Mouse (Mus musculus) ZHBTc4 (cell line): ENCODE measurements around the gene Usp32.

Experiments
- DNase-seq: peaks from one replicate; pipeline ENCODE4 v3.0.0-alpha.2; 2011; ENCODE audit warnings: low read depth, low spot score

Gene Usp32

DNA sequence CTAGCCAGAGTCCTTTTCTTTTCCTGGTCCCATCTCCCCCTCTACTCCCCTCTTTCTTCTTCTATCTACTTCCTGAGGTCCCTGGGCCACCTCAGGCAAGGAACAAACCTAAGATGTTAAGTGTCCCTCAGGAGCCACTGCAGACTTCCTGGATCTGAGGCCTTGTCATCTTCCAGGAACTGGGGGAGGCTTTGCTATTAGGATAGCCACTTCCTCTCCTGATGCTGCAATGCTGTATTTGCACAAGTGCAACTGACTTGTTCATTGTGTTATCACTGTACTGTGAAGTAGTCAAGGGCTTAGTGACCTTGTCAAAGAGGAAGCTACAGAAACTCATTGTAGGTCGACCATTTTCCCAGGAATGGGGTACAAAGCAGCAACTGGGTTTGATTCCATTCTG lies 160.6 kb downstream of the Usp32 start:
- DNase-seq = no peak

- DNase-seq = peak; percentile 67
Measured at GRCm38 (mm10) chr11:84978113-84978512, 161.8 kb downstream of the Usp32 start.

- DNase-seq = no peak
Measured at GRCm38 (mm10) chr11:84977385-84977952, 162.5 kb downstream of the Usp32 start.

DNA sequence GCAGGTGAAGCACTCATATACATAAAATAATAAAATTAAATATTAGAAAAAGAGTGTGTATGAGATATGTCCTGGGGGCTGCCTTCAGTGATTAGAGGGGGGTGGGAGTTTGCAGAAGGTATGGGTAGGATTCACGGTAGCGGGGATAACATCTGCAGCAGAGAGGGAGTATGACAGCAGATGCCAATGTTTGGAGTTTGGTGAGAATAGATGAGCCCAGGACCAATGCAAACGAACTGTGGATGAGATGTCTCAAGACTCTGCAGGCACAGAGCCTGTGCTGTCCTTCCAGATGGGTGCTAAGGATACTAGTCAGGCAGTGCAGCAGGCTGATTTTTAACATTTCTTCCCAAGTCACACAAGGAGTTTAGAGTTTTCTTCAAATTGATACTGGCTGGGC lies 163.3 kb downstream of the Usp32 start:
- DNase-seq = no peak

- DNase-seq = no peak
Measured at GRCm38 (mm10) chr11:84974582-84974981, 165.4 kb downstream of the Usp32 start.

DNA sequence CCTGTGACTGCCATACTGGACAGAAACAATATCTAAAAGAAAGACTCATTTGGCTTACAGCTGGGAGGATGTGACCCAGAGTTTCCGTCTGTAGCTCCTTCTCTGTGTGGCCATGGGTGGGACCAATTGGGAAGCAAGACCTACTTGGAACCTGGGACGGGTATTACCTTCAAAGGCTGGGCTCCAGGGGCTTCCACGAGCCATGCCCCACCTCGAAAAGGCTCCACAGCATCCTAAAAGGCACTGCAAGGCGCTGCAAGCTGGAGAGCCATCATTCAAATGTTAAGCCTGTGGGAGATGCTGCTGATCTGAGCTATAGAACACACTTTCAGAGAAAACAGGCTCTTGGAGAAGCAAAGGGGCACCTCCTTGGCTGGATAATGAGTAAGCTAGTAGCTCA lies 166.3 kb downstream of the Usp32 start:
- no peak for DNase-seq

- no peak for DNase-seq
Measured at GRCm38 (mm10) chr11:84972067-84972466, 167.9 kb downstream of the Usp32 start.

GRCm38 (mm10) chr11:84968775-84969174 lies 171.2 kb downstream of the Usp32 start:
- no peak for DNase-seq

GRCm38 (mm10) chr11:84968309-84968708 lies 171.7 kb downstream of the Usp32 start:
- DNase-seq = no peak

DNA sequence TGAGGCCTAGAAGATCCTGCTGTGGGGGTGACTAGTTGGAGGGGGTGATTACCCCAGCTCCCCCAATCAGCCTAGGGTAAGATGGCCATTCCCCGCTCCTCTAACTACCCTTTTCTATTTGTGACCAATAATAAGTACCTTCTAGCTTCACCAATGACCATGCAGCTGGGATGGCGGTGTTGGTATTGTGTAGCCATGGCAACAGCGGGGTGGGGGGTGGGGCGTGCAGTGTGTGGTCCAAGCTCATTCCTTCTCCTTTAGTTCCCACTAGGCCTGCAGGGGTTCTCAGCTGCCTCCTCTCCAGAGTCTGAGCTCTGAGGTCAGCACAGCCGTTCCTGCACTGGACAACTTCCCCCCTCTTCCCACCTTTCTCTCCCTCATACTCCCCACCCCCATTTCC lies 172.8 kb downstream of the Usp32 start:
- no peak for DNase-seq

- DNase-seq = no peak
Measured at GRCm38 (mm10) chr11:84966696-84967095, 173.3 kb downstream of the Usp32 start.

DNA sequence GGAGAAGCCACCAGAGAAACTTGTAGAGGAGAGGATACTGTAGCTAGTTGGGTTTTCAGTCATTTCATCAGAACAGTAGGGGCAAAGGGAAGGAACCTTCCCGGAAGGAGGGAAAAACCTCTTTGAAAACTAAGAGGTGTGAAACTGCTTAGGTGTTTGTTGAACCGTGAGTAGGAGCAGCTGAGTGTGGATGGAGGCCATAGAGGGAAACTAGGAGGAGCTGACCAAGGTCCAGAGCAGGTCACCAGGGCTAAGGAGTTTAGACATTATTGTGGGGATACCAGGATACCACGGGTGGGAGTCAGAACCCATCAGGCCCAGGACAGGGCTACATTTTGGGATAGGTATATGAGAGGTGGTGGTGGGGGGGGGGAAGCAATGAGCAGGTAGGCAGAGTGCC lies 176.4 kb downstream of the Usp32 start:
- DNase-seq = no peak

GRCm38 (mm10) chr11:84962536-84962935 lies 177.4 kb downstream of the Usp32 start:
- DNase-seq = no peak

- DNase-seq = no peak
Measured at GRCm38 (mm10) chr11:84961571-84961970, 178.4 kb downstream of the Usp32 start.

DNA sequence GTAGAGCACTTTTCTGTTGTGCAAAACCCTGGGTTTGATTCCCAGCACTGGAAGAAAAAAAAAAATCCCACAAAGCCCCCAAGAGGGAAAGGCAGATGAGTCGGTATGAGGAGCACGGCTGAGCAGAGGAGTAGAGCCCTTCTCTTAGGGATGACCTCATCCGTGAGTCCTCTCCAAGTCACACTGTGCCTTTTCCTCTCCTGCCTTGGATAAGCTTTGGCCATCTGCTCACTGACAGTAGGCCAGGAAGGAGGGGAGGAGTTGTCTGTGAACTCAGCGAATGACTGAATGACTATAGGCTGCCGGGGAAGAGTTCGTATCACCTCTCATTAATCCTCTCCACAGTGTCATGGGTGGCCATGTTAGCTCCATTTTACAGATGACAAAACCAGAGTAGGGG lies 179.2 kb downstream of the Usp32 start:
- no peak for DNase-seq

GRCm38 (mm10) chr11:84960291-84960690 lies 179.7 kb downstream of the Usp32 start:
- DNase-seq = no peak

- DNase-seq = no peak
Measured at GRCm38 (mm10) chr11:84959701-84960181, 180.2 kb downstream of the Usp32 start.

GRCm38 (mm10) chr11:84959181-84959580 lies 180.8 kb downstream of the Usp32 start:
- DNase-seq = no peak

DNA sequence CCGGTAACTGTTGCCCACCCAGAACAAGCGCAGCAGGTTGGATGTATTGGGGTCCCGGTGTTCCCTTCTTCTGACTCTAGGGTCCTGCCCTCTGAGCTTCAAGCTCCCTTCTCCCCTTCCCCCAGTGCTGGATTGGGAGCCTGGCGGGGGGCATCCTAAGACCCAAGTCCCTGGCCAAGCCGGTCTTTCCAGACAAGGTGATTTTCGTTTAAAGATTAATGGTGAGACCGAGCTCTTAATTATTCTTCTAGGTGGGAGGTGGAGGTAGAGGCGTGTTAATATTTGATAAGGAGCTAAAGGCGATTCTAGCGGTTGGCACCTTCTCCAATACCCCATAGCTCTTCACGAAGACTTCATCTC lies 181.7 kb downstream of the Usp32 start:
- no peak for DNase-seq

DNA sequence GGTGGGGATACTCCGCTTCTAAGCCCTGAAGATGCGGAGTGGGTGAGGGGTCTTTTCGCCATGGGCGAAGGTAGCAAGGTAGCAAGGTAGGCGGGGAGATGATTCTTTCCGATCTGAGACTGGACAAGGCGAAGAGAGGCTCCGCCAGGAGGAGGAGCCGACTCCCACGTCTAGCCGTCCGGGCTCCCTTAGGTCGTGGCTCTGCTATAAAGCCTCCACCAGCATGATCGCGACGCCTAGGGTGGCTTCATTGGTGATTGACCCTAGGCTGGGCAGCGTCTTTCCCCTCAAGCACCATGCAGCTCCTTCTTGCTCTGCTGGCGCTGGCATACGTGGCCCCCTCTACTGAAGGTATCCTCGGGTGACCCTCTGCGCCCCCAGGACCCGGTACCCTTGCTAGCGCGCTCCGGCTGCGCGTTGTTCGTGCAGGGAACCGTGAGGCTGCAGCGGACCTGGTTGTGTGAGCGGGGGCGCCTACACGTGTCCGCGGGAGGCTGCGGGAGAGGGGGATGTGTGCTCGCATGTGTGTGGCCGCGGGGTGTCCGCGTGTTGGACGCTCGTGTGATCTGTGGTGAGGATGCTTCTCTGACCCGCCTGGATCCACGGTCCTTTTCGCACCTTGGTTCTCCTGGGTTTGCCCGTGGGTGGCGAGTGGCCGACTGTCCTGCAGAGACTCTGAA lies 182.2 kb downstream of the Usp32 start, which contains the start of gene Car4:
TSS of gene Car4 (plus strand) at position 196 of the 680 bp plus-strand sequence.
- peak; percentile 63 for DNase-seq

- no peak for DNase-seq
Measured at GRCm38 (mm10) chr11:84957171-84957570, 182.8 kb downstream of the Usp32 start.

DNA sequence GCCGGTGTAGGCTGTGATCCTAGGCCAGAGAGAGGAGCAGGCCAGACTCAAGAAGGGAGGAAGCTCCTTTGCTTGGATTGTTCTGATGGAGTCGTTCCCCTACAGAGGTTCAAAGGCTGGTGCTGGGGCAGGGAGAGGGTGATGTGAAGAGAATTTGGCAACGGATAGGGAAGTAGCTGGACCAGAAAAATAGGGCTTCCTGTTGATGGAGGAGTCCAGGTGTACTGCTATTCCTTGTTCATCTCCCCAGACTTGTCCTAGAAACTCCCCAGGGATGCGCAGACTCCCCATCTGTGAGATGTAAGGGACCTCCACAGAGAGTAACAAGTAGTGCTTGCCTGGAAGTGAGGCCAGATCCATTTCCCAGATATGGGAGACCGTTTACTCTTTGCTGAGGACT lies 183.6 kb downstream of the Usp32 start:
- DNase-seq = no peak

GRCm38 (mm10) chr11:84952611-84953010 lies 187.3 kb downstream of the Usp32 start:
- no peak for DNase-seq
